Mouse (Mus musculus) intestine, embryonic 16.5 days (tissue): ENCODE results near the gene 4930404N11Rik. TPM values are rescaled to one million over a fixed set of nuclear protein-coding genes. Genes with fewer than 3 reads are reported as not detected.

Experiments
- ATAC-seq: fragments of 200-750 bp; cut with Nextera tagmentation; 2 replicates; pipeline ENCODE4 v1.8.0; 2017; ENCODE audit warnings: moderate TSS enrichment, moderate library complexity
- H3K27ac ChIP-seq: fragments of 300-500 bp; sonication (generic); 2 replicates; pipeline ENCODE4 v1.5.1; 2014; ENCODE audit warnings: mild to moderate bottlenecking, low read length
- H3K27me3 ChIP-seq: fragments of 300-500 bp; sonication (generic); replicated peaks from 2 replicates; pipeline ENCODE4 v1.6.1; 2014; ENCODE audit warnings: low read length, control low read depth, mixed read lengths; ENCODE audit not compliant: control insufficient read depth, insufficient read depth
- H3K36me3 ChIP-seq: fragments of 300-500 bp; sonication (generic); 2 replicates; pipeline ENCODE4 v1.6.1; 2014; ENCODE audit warnings: low read length, control low read depth; ENCODE audit not compliant: control insufficient read depth, insufficient read depth
- H3K4me1 ChIP-seq: fragments of 300-500 bp; sonication (generic); 2 replicates; pipeline ENCODE4 v1.6.1; 2014; ENCODE audit warnings: low read length, control low read depth, mixed read lengths; ENCODE audit not compliant: control insufficient read depth, insufficient read depth
- H3K4me2 ChIP-seq: fragments of 300-500 bp; sonication (generic); 2 replicates; pipeline ENCODE4 v1.6.1; 2014; ENCODE audit warnings: low read depth, low read length, control low read depth
- H3K4me3 ChIP-seq: fragments of 300-500 bp; sonication (generic); 2 replicates; pipeline ENCODE4 v1.5.1; 2014; ENCODE audit warnings: mild to moderate bottlenecking, low read length
- H3K9ac ChIP-seq: fragments of 300-500 bp; sonication (generic); 2 replicates; pipeline ENCODE4 v1.6.1; 2014; ENCODE audit warnings: low read depth, low read length
- H3K9me3 ChIP-seq: fragments of 300-500 bp; sonication (generic); 2 replicates; pipeline ENCODE4 v1.6.1; 2016; ENCODE audit warnings: low read length, control low read depth; ENCODE audit not compliant: control insufficient read depth
- WGBS: fragments of 180-500 bp; shearing (Covaris S2); extraction: QIAGEN DNeasy Blood & Tissue Kit; methylation state at CpG from one replicate; pipeline ENCODE4 v1.1.7; 2014; 5-methylcytosine and 5-hydroxymethylcytosine counted together
- polyA plus RNA-seq: library from polyadenylated mRNA; unstranded; fragments of >200 nt; fragmentation: Nextera tagmentation; extraction: Ambion mirVana; gene quantifications from 2 replicates; pipeline ENCODE4 v1.2.1, GENCODE M21; 2015

Gene 4930404N11Rik
- polyA plus RNA-seq, 1 experiment from 2014 or later, result 1.4 TPM

GRCm38 (mm10) chr10:81328386-81328785 lies 37.2 kb downstream of the 4930404N11Rik start, which contains the start of gene Tbxa2r:
Tbxa2r (plus strand) TSS chr10:81328731.
- H3K4me2 ChIP-seq, result peak within 1 kb of the TSS; percentile 55
- peaks cover 30% of the 10 kb centered on the region for H3K4me1 ChIP-seq
- H3K4me3 ChIP-seq, result peak within 1 kb of the TSS; percentile 40
- peaks cover 38% of the 10 kb centered on the region for H3K36me3 ChIP-seq
- peaks cover 8% of the 10 kb centered on the region; the same call in 1 of the 2 replicates for H3K27me3 ChIP-seq
- H3K27ac ChIP-seq, result peak within 1 kb of the TSS; percentile 95
- WGBS, result 11% methylated on average over 10 of the region's 10 CpGs
- no peaks in the 10 kb centered on the region for H3K9me3 ChIP-seq
- H3K9ac ChIP-seq, result peak within 1 kb of the TSS; percentile 63
- peak; percentile 21; the same call in 1 of the 2 replicates for ATAC-seq

GRCm38 (mm10) chr10:81327959-81328358 lies 37.7 kb downstream of the 4930404N11Rik start:
- no peak for ATAC-seq
- Histone ChIP-seq H3K36me3 (peaks cover 40% of the 10 kb centered on the region), H3K9me3 (no peaks in the 10 kb centered on the region), H3K4me1 (peaks cover 30% of the 10 kb centered on the region), H3K4me3 (no peak overlapping the region), H3K4me2 (peak overlapping the region; percentile 55; the same call in 1 of the 2 replicates), H3K27ac (peak overlapping the region; percentile 95), H3K27me3 (peaks cover 5% of the 10 kb centered on the region; the same call in 1 of the 2 replicates), H3K9ac (peak overlapping the region; percentile 63)
- WGBS, result 49% methylated on average over 2 of the region's 2 CpGs

GRCm38 (mm10) chr10:81326858-81327257 lies 38.8 kb downstream of the 4930404N11Rik start:
- no peak for ATAC-seq

GRCm38 (mm10) chr10:81325781-81326180 lies 39.8 kb downstream of the 4930404N11Rik start:
- Histone ChIP-seq H3K4me2 (no peak overlapping the region), H3K27me3 (no peaks in the 10 kb centered on the region), H3K9me3 (no peaks in the 10 kb centered on the region), H3K9ac (no peak overlapping the region), H3K4me1 (peaks cover 36% of the 10 kb centered on the region), H3K4me3 (no peak overlapping the region), H3K36me3 (peaks cover 46% of the 10 kb centered on the region), H3K27ac (no peak overlapping the region)
- ATAC-seq, result no peak
- WGBS, result 93% methylated on average over 18 of the region's 18 CpGs

More at GRCm38 (mm10) chr10:81326858-81327257, 38.8 kb downstream of the 4930404N11Rik start:
- H3K9me3 ChIP-seq, result no peaks in the 10 kb centered on the region
- H3K9ac ChIP-seq, result no peak overlapping the region
- no peaks in the 10 kb centered on the region for H3K27me3 ChIP-seq
- H3K36me3 ChIP-seq, result peaks cover 46% of the 10 kb centered on the region
- 87% methylated on average over 6 of the region's 6 CpGs for WGBS
- no peak overlapping the region for H3K4me2 ChIP-seq
- H3K27ac ChIP-seq, result peak overlapping the region; percentile 23; the same call in 1 of the 2 replicates
- H3K4me3 ChIP-seq, result no peak overlapping the region
- H3K4me1 ChIP-seq, result peaks cover 34% of the 10 kb centered on the region

GRCm38 (mm10) chr10:81325176-81325575 lies 40.4 kb downstream of the 4930404N11Rik start:
- Histone ChIP-seq H3K4me2 (no peak overlapping the region), H3K4me1 (peaks cover 33% of the 10 kb centered on the region), H3K9me3 (no peaks in the 10 kb centered on the region), H3K4me3 (no peak overlapping the region), H3K9ac (no peak overlapping the region), H3K27me3 (no peaks in the 10 kb centered on the region), H3K36me3 (peaks cover 46% of the 10 kb centered on the region), H3K27ac (no peak overlapping the region)
- ATAC-seq, result no peak
- 93% methylated on average over 21 of the region's 21 CpGs for WGBS

- Histone ChIP-seq H3K27ac (no peak overlapping the region), H3K9me3 (no peaks in the 10 kb centered on the region), H3K4me2 (no peak overlapping the region), H3K4me3 (no peak overlapping the region), H3K27me3 (no peaks in the 10 kb centered on the region), H3K9ac (no peak overlapping the region), H3K4me1 (peaks cover 31% of the 10 kb centered on the region), H3K36me3 (peaks cover 46% of the 10 kb centered on the region)
- ATAC-seq, result no peak
- WGBS, result 93% methylated on average over 18 of the region's 18 CpGs
Observed at GRCm38 (mm10) chr10:81323791-81324530, 41.7 kb downstream of the 4930404N11Rik start.

GRCm38 (mm10) chr10:81323141-81323775 lies 42.4 kb downstream of the 4930404N11Rik start:
- Histone ChIP-seq H3K9me3 (no peaks in the 10 kb centered on the region), H3K36me3 (peaks cover 46% of the 10 kb centered on the region), H3K4me3 (no peak overlapping the region), H3K9ac (no peak overlapping the region; the same call in 1 of the 2 replicates), H3K27me3 (no peaks in the 10 kb centered on the region), H3K27ac (no peak overlapping the region), H3K4me1 (peaks cover 29% of the 10 kb centered on the region), H3K4me2 (no peak overlapping the region)
- WGBS, result 93% methylated on average over 23 of the region's 23 CpGs
- ATAC-seq, result no peak

- peaks cover 29% of the 10 kb centered on the region for H3K4me1 ChIP-seq
- no peak overlapping the region for H3K9ac ChIP-seq
- H3K27ac ChIP-seq, result no peak overlapping the region
- peaks cover 46% of the 10 kb centered on the region for H3K36me3 ChIP-seq
- no peaks in the 10 kb centered on the region for H3K9me3 ChIP-seq
- ATAC-seq, result no peak
- 92% methylated on average over 27 of the region's 27 CpGs for WGBS
- no peak overlapping the region; the same call in 1 of the 2 replicates for H3K4me3 ChIP-seq
- no peaks in the 10 kb centered on the region for H3K27me3 ChIP-seq
- H3K4me2 ChIP-seq, result no peak overlapping the region
Observed at GRCm38 (mm10) chr10:81322444-81322843, 43.2 kb downstream of the 4930404N11Rik start.

- no peak; the same call in 1 of the 2 replicates for ATAC-seq
- H3K36me3 ChIP-seq, result peaks cover 38% of the 10 kb centered on the region
- peak overlapping the region; percentile 82 for H3K4me2 ChIP-seq
- H3K9me3 ChIP-seq, result no peaks in the 10 kb centered on the region
- H3K4me3 ChIP-seq, result peak overlapping the region; percentile 94
- H3K4me1 ChIP-seq, result peaks cover 39% of the 10 kb centered on the region
- H3K27me3 ChIP-seq, result no peaks in the 10 kb centered on the region
- H3K9ac ChIP-seq, result peak overlapping the region; percentile 93
- peak overlapping the region; percentile 87 for H3K27ac ChIP-seq
- WGBS, result 2% methylated on average over 20 of the region's 20 CpGs
Observed at GRCm38 (mm10) chr10:81321436-81321835, 44.2 kb downstream of the 4930404N11Rik start.
